Mouse (Mus musculus) liver, embryonic 15.5 days (tissue): ENCODE data around the gene Dlgap3. TPM values are rescaled to one million over a fixed set of nuclear protein-coding genes. Genes with fewer than 3 reads are reported as not detected.

ENCODE experiments used
- ATAC-seq: fragments of 200-750 bp; cut with Nextera tagmentation; 2 replicates; pipeline ENCODE4 v1.8.0; 2017; ENCODE audit warnings: moderate number of reproducible peaks, mild to moderate bottlenecking, moderate library complexity; ENCODE audit not compliant: insufficient read depth
- H3K27ac ChIP-seq: fragments of 300-500 bp; sonication (generic); replicated peaks from 2 replicates; pipeline ENCODE4 v1.5.1; 2015; ENCODE audit warnings: mild to moderate bottlenecking, inconsistent platforms
- H3K27me3 ChIP-seq: fragments of 300-500 bp; sonication (generic); 2 replicates; pipeline ENCODE4 v1.6.1; 2015; ENCODE audit warnings: mild to moderate bottlenecking, inconsistent platforms
- H3K36me3 ChIP-seq: fragments of 300-500 bp; sonication (generic); replicated peaks from 2 replicates; pipeline ENCODE4 v1.6.1; 2015; ENCODE audit warnings: moderate library complexity, mild to moderate bottlenecking, inconsistent platforms
- H3K4me1 ChIP-seq: fragments of 300-500 bp; sonication (generic); replicated peaks from 2 replicates; pipeline ENCODE4 v1.6.1; 2015; ENCODE audit warnings: inconsistent platforms
- H3K4me2 ChIP-seq: fragments of 300-500 bp; sonication (generic); 2 replicates; pipeline ENCODE4 v1.6.1; 2015; ENCODE audit warnings: moderate library complexity, mild to moderate bottlenecking, inconsistent platforms
- H3K4me3 ChIP-seq: fragments of 300-500 bp; sonication (generic); replicated peaks from 2 replicates; pipeline ENCODE4 v1.5.1; 2015; ENCODE audit warnings: mild to moderate bottlenecking, inconsistent platforms
- H3K9ac ChIP-seq: fragments of 300-500 bp; sonication (generic); 2 replicates; pipeline ENCODE4 v1.6.1; 2015; ENCODE audit warnings: moderate library complexity, mild to moderate bottlenecking, inconsistent platforms
- H3K9me3 ChIP-seq: fragments of 300-500 bp; sonication (generic); replicated peaks from 2 replicates; pipeline ENCODE4 v1.6.1; 2016; ENCODE audit warnings: inconsistent platforms
- WGBS: fragments of 180-500 bp; shearing (Covaris S2); methylation state at CpG from one replicate; pipeline ENCODE4 v1.1.7; 2015; ENCODE audit warnings: mixed read lengths; ENCODE audit not compliant: insufficient replicate concordance; 5-methylcytosine and 5-hydroxymethylcytosine counted together
- polyA plus RNA-seq: library from polyadenylated mRNA; unstranded; fragments of >200 nt; fragmentation: Nextera tagmentation; extraction: Ambion mirVana; gene quantifications from 2 replicates; pipeline ENCODE4 v1.2.1, GENCODE M21; 2015

Gene Dlgap3
- polyA plus RNA-seq, 1 experiment from 2014 or later: 0.20 TPM

DNA sequence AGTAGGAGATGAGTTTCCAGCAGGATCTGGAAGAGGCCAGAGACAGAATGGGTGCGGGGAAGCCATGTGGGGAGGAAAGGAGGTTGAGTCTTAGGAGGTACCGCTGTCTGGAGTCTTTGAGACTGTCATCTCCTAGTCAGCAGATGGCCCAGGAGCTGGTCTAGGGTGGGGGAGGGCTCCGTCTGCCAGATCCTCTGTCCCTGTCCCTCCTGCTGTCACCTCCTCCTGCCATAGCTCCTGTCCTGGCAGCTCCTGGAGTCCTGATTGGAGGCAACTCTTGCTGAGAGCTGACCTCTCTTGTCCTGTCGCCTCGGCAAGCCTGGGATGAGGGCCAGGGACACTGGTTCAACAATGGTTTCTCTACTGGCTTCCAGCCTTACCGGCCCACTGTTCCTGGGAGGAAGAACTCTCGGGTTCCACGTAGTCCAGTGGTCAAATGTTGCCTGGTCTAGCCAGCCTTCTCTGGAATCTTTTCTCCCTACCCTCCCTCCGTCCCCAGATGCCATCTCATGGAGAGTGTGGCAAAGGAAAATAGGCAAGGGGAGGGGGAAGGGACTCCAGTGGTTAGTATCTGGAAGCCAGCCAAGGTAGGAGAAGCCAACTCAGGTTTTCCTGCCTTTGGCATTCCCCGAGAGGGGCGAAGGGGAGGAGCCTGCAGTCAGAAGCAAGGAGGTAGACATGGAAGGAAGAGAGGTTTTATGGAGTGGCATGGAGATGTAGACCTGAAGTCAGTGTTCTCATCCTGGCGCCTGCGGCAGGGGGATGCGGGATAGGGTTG lies 24.6 kb downstream of the Dlgap3 start:
- Histone ChIP-seq H3K27ac (no peak overlapping the region), H3K4me1 (no peaks in the 10 kb centered on the region), H3K9ac (no peak overlapping the region), H3K4me3 (no peak overlapping the region), H3K9me3 (no peaks in the 10 kb centered on the region), H3K27me3 (no peaks in the 10 kb centered on the region), H3K36me3 (no peaks in the 10 kb centered on the region), H3K4me2 (no peak overlapping the region)
- no peak for ATAC-seq
- 50% methylated on average over 14 of the region's 14 CpGs for WGBS

DNA sequence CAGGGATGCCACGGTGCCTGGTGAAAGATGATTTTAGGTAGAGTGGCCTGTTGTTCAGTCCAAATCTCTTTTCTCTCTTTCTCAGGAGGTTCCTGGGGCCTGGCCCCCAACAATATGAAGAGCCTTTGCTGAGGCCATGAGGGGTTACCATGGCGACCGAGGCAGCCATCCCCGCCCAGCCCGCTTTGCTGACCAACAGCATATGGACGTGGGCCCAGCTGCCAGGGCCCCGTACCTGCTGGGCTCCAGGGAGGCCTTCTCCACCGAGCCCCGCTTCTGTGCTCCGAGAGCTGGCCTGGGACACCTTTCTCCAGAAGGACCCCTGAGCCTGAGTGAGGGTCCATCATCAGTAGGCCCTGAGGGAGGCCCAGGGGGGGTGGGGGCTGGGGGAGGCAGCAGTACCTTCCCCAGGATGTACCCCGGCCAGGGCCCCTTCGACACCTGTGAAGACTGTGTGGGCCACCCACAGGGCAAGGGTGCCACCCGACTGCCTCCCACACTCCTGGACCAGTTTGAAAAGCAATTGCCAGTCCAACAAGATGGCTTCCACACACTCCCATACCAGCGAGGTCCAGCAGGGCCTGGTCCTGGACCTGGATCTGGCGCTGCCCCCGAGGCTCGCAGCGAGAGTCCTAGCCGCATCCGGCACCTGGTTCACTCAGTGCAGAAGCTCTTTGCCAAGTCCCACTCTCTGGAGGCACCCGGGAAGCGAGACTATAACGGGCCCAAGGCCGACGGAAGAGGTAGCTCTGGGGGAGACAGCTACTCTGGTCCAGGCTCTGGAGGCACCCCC lies 25.7 kb downstream of the Dlgap3 start:
- Histone ChIP-seq H3K27ac (no peak overlapping the region), H3K4me1 (no peaks in the 10 kb centered on the region), H3K27me3 (no peaks in the 10 kb centered on the region), H3K36me3 (no peaks in the 10 kb centered on the region), H3K4me2 (no peak overlapping the region), H3K9me3 (no peaks in the 10 kb centered on the region), H3K9ac (no peak overlapping the region), H3K4me3 (no peak overlapping the region)
- 75% methylated on average over 25 of the region's 25 CpGs for WGBS
- no peak for ATAC-seq

DNA sequence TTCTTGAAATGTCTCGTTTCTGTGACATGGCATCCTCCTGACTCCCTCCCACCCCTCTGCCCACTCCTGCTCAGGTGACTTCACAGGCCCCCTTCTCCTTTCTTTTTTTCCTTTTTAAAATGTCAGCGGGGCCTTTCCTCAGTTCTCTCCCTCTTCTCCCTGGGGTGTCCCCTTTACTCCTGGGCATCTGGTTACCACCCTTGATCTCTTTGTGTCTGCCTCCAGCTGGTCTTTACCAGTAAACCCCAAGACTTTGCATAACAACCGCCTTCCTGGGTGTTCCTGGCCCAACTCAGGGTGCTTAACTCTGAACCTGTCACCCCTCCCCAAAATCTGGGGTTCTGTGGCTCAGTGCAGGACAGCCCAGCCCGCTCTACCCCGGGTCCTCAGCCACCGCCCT lies 29.6 kb downstream of the Dlgap3 start:
- H3K4me1 ChIP-seq: no peaks in the 10 kb centered on the region
- ATAC-seq: no peak
- no peaks in the 10 kb centered on the region for H3K36me3 ChIP-seq
- 38% methylated on average over 6 of the region's 6 CpGs for WGBS
- no peak overlapping the region for H3K4me3 ChIP-seq
- no peaks in the 10 kb centered on the region for H3K27me3 ChIP-seq
- H3K27ac ChIP-seq: no peak overlapping the region
- no peak overlapping the region for H3K4me2 ChIP-seq
- H3K9ac ChIP-seq: no peak overlapping the region
- H3K9me3 ChIP-seq: no peaks in the 10 kb centered on the region

DNA sequence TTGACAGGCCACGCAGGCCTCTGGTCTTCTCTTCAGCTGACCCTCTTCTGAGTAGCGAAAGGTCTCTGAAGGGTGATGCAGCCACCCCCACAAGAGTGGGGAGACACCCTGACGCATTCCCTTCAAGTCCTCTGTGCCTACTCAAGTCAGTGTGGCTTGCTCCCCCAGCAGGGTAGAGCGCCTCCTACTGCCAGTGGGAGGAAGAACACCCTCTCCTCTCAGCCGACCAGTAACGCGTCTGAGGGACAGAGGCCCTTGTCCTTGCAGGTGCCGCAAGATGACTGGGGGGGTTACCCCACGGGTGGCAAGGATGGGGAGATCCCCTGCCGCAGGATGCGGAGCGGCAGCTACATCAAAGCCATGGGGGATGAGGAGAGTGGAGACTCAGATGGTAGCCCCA lies 30.4 kb downstream of the Dlgap3 start:
- H3K9me3 ChIP-seq: no peaks in the 10 kb centered on the region
- H3K27ac ChIP-seq: no peak overlapping the region
- H3K4me3 ChIP-seq: no peak overlapping the region
- no peaks in the 10 kb centered on the region for H3K36me3 ChIP-seq
- ATAC-seq: no peak
- no peak overlapping the region for H3K9ac ChIP-seq
- WGBS: 54% methylated on average over 12 of the region's 12 CpGs
- H3K4me1 ChIP-seq: no peaks in the 10 kb centered on the region
- no peaks in the 10 kb centered on the region for H3K27me3 ChIP-seq
- H3K4me2 ChIP-seq: no peak overlapping the region

DNA sequence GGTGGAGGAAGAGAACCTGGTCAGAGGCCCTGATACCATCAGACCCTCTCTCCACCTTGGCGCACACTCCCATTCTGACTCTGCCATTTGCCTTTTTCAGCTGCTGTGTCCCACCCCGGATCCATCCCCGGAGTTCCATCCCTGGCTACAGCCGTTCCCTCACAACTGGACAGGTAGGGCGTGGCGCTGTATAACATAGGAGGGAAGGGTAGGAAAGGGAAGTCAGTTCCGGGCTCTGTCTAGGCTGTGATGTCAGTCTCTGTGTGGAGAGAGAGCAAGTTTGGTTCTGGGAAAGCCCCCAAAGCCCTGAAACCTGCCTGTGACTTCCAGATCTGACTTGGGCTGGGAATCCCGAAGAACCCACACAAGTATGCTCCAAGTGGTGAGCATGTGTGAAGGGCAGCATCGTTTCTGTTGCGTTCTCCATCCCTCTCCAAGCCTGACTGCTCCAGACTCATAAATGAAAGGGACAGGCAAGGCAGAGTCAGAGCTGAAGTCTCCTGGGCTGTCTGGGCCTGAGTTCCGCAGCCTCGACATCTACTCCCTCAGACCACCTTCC lies 31.2 kb downstream of the Dlgap3 start:
- Histone ChIP-seq H3K36me3 (no peaks in the 10 kb centered on the region), H3K4me3 (no peak overlapping the region), H3K27me3 (no peaks in the 10 kb centered on the region), H3K4me2 (no peak overlapping the region), H3K27ac (no peak overlapping the region), H3K4me1 (no peaks in the 10 kb centered on the region), H3K9me3 (no peaks in the 10 kb centered on the region), H3K9ac (no peak overlapping the region)
- no peak for ATAC-seq
- WGBS: 76% methylated on average over 12 of the region's 12 CpGs

DNA sequence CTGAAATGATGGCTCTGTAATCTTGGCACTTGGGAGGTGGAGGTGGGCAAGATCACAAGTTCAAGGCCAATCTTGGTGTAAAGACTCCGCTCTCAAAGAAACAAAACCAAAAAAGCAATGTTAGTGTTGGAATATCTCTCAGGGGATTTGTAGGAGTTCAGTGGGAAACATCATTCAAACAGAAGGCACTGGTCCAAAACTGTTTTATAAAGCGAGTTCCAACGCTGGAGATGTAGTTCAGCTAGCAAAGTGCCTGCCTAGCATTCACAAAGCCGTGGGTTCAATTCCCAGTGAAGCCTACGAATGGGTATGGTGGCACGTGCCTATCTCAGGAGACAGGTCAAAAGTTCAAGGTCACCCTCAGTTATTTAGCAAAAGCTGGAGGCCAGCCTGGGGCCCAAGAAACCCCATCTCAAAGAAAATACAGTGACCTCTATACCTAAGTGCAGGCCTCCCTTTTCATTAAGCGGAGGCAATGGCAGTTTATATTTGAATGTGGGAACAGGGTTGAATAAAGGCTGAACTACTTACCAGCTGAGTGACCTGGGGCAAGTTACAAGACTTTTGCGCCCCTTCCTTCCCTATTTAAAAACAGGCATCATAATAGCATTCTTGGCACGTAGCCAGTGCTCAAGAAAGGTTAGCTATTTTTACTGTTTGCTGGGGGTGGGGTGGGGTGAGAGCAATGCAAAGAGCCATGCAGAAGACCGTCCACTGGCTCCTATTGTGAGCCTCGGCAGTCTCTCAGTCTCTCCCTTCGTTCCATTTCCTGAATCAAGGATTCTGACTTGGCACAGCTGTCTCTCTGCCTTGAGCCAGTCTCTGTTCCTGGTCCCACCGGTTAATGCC lies 32.0 kb downstream of the Dlgap3 start:
- H3K4me2 ChIP-seq: no peak overlapping the region
- H3K27me3 ChIP-seq: no peaks in the 10 kb centered on the region
- H3K36me3 ChIP-seq: no peaks in the 10 kb centered on the region
- WGBS: 58% methylated on average over 13 of the region's 13 CpGs
- H3K4me3 ChIP-seq: no peak overlapping the region
- no peaks in the 10 kb centered on the region for H3K9me3 ChIP-seq
- H3K9ac ChIP-seq: no peak overlapping the region
- no peaks in the 10 kb centered on the region for H3K4me1 ChIP-seq
- no peak overlapping the region for H3K27ac ChIP-seq
- ATAC-seq: no peak

DNA sequence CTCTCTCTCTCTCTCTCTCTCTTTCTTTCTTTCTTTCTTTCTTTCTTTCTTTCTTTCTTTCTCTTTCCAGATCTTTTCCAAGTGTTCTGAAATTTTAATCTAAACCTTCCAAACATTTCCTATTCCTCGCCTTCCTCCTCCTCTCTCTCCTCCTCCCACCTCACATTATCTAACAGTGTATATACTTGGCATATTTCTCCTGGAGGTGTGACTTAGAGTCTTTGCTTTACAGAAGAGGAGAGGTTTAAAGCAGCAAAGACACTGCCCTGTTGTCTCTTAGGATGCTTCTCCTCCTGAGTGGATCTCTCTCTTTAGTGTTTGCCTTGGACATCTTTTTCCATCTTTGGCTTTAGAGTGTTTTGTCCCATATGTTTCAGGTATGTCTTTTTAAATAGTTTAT lies 34.1 kb downstream of the Dlgap3 start:
- H3K4me3 ChIP-seq: no peak overlapping the region
- no peak overlapping the region for H3K9ac ChIP-seq
- H3K4me2 ChIP-seq: no peak overlapping the region
- WGBS: 60% methylated on average over 1 of the region's 1 CpGs
- H3K27ac ChIP-seq: no peak overlapping the region
- H3K36me3 ChIP-seq: no peaks in the 10 kb centered on the region
- no peaks in the 10 kb centered on the region for H3K4me1 ChIP-seq
- ATAC-seq: no peak
- H3K27me3 ChIP-seq: no peaks in the 10 kb centered on the region
- H3K9me3 ChIP-seq: no peaks in the 10 kb centered on the region

DNA sequence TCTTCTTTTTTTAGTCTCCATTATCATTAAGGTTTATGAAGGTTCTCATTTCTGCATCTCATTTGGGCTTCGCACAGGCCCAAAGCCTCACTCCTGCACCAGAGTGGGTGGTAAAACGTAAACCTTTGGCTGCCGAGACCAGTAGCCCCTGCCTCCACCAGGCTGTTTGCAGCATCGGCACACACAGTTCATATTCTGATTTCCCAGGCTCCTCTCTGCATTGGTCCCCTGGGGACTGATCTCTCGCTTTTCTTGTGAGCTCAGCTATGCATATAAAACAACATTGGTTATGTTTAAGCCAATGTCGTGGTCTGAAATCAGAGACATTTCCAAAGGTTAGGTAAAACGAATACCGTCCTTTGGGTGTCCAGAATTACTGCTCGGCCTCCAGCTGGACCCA lies 42.3 kb downstream of the Dlgap3 start:
- H3K36me3 ChIP-seq: no peaks in the 10 kb centered on the region
- ATAC-seq: no peak
- no peaks in the 10 kb centered on the region for H3K9me3 ChIP-seq
- H3K9ac ChIP-seq: no peak overlapping the region
- peaks cover 16% of the 10 kb centered on the region for H3K27me3 ChIP-seq
- no peak overlapping the region for H3K4me2 ChIP-seq
- no peak overlapping the region for H3K27ac ChIP-seq
- no peak overlapping the region for H3K4me3 ChIP-seq
- H3K4me1 ChIP-seq: no peaks in the 10 kb centered on the region
- 61% methylated on average over 9 of the region's 9 CpGs for WGBS

DNA sequence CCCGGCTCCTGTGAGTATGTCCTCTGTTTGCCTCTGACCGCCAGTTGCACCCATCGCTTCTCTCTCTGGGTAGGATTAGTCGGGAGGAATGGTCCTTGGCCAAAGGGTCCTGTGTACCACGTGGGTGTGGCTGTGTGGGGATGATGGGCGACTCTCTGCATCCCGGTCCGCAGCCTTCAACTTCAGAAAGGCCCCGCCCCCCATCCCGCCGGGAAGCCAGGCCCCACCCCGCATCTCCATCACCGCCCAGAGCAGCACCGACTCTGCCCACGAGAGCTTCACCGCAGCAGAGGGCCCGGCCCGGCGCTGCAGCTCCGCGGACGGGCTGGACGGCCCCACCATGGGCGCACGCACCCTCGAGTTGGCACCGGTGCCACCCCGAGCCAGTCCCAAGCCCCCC lies 45.5 kb downstream of the Dlgap3 start:
- 21% methylated on average over 28 of the region's 28 CpGs for WGBS
- no peak for ATAC-seq
- no peaks in the 10 kb centered on the region for H3K36me3 ChIP-seq

DNA sequence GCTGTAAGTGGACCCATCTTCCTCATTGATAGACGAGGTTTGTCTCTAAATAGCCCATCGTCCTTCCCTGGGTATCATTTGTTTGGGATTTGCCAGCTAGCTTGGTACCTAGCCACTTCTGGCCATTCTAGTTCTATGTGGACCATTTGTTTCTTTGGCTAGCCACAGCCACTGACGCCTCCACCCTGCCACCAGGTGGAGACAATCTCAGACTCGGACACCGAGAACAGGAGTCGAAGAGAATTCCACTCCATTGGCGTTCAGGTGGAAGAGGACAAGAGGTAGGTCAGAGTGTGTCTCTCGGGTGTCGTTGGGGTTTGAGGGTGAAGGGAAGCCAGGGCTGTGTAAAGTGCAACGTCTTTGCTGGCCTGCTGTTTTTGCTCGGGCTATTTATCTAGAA lies 46.1 kb downstream of the Dlgap3 start:
- WGBS: 39% methylated on average over 11 of the region's 11 CpGs
- Histone ChIP-seq H3K36me3 (no peaks in the 10 kb centered on the region), H3K4me1 (no peaks in the 10 kb centered on the region), H3K27me3 (peaks cover 19% of the 10 kb centered on the region), H3K9ac (no peak overlapping the region), H3K27ac (no peak overlapping the region), H3K4me3 (no peak overlapping the region), H3K4me2 (no peak overlapping the region), H3K9me3 (no peaks in the 10 kb centered on the region)
- no peak for ATAC-seq

More for the DNA sequence above, 45.5 kb downstream of the Dlgap3 start:
- Histone ChIP-seq H3K27me3 (peaks cover 19% of the 10 kb centered on the region), H3K4me2 (no peak overlapping the region), H3K4me1 (no peaks in the 10 kb centered on the region), H3K4me3 (no peak overlapping the region), H3K9ac (no peak overlapping the region), H3K9me3 (no peaks in the 10 kb centered on the region), H3K27ac (no peak overlapping the region)

DNA sequence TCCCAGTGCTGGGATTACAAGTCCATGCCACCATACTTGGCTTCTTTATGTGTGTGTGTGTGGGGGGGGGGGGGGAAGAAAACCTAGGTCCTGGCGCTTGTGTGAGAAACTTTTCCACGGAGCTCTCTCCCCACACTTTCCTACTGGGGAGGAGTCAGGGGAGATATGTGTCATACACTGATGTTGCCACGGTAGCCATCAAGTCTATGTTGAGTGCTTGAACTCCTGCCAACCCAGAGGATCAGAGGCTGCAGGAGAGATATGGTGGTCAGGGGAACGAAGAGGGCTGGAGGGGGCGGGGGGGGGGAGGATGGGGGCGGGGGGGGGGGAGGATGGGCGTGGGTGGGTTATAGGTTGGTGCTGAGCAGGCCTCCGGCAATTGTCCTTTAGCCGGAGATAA lies 46.8 kb downstream of the Dlgap3 start:
- Histone ChIP-seq H3K27me3 (peaks cover 19% of the 10 kb centered on the region), H3K4me1 (no peaks in the 10 kb centered on the region), H3K4me2 (no peak overlapping the region), H3K9ac (no peak overlapping the region), H3K9me3 (no peaks in the 10 kb centered on the region), H3K36me3 (no peaks in the 10 kb centered on the region), H3K27ac (no peak overlapping the region), H3K4me3 (no peak overlapping the region)
- no peak for ATAC-seq
- 38% methylated on average over 6 of the region's 9 CpGs for WGBS
